Mouse (Mus musculus): ENCODE data around the gene Nrbp1. TPM values are rescaled to one million over a fixed set of nuclear protein-coding genes. Genes with fewer than 3 reads are reported as not detected.
"Not testable (repeated sequence)": the region's sequence is repeated elsewhere in the genome, so short reads cannot be mapped to it uniquely, and the experiment has no call there.

Gene Nrbp1
- total RNA-seq, 2 experiments from 2014 or later, result 65.6 to 99.5 TPM

- no peak for ATAC-seq (replicated peaks; ENCODE audit: poor library complexity, severe bottlenecking)
These were observed 36.8 kb upstream of the Nrbp1 start for GRCm38 (mm10) chr5:31203866-31204265.

- ATAC-seq (replicated peaks; ENCODE audit: poor library complexity, severe bottlenecking), result no peak
These were observed 36.2 kb upstream of the Nrbp1 start for GRCm38 (mm10) chr5:31204421-31204820.

- not testable (repeated sequence) for ATAC-seq (replicated peaks; ENCODE audit: poor library complexity, severe bottlenecking)
These were observed 24.1 kb upstream of the Nrbp1 start for GRCm38 (mm10) chr5:31216554-31216953.

GRCm38 (mm10) chr5:31218294-31218693 lies 22.4 kb upstream of the Nrbp1 start:
- ATAC-seq (replicated peaks; ENCODE audit: poor library complexity, severe bottlenecking), result no peak

- no peak for ATAC-seq (replicated peaks; ENCODE audit: poor library complexity, severe bottlenecking)
These were observed 21.6 kb upstream of the Nrbp1 start for GRCm38 (mm10) chr5:31219070-31219469.

DNA sequence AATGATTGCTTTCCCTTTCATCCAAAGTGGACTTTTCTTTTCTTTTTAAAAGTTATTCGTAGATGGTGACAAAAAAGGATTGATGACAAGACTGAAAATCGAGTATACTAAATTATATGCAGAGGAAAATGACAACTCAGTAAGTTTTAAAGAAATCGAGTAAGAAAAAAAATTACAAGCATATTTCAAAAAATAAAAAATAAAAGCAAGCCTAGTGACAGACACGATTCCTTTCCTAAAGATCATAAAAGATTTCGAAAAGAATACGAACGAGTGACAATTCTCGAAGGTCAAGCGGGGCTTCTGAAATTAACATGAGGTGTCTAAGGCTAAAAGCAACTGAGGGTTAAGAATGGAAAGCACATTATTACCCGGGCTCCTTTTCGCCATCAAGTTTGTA lies 21.2 kb upstream of the Nrbp1 start:
- ATAC-seq (replicated peaks; ENCODE audit: poor library complexity, severe bottlenecking), result no peak

DNA sequence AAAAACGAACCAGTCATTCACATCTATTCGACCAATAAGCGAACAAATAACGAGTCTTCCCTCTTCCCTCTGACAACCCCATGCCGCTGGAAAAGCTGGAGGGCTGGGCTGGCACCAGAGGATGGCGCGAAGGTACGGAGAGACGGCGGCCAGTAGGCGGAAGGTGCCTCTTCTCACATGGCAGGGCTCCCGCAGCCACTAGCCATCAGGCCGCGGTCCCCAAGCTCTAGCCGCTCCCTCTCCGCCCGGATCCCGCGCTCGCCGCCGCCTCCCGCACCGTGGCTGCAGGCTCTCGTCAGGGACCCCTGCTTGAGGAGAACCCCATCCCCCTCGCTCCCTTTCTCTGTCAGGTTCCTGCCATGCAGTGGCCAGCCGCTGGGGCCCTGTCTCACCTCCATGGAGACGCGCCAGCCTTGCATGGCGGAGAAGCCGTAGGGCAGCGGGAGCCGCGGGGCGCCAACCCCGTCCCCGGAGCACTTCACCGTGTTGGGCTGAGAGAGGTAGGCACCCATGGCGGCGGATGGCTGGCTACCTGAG lies 20.7 kb upstream of the Nrbp1 start:
- peak; percentile 33 for ATAC-seq (replicated peaks; ENCODE audit: poor library complexity, severe bottlenecking)

- ATAC-seq (replicated peaks; ENCODE audit: poor library complexity, severe bottlenecking), result peak; percentile 93
These were observed 20.0 kb upstream of the Nrbp1 start, which contains the start of gene Ppm1g for GRCm38 (mm10) chr5:31220448-31221303. Ppm1g (minus strand) TSS chr5:31220687.

- 0 out of 2 replicates have a peak, but pooled peaks have one; percentile 13 for ATAC-seq (replicated peaks; ENCODE audit: poor library complexity, severe bottlenecking)
These were observed 19.2 kb upstream of the Nrbp1 start for GRCm38 (mm10) chr5:31221304-31221945.

- no peak for ATAC-seq (replicated peaks; ENCODE audit: poor library complexity, severe bottlenecking)
These were observed 18.0 kb upstream of the Nrbp1 start for GRCm38 (mm10) chr5:31222696-31223095.

GRCm38 (mm10) chr5:31226641-31227040 lies 14.0 kb upstream of the Nrbp1 start:
- ATAC-seq (replicated peaks; ENCODE audit: poor library complexity, severe bottlenecking), result no peak

- ATAC-seq (replicated peaks; ENCODE audit: poor library complexity, severe bottlenecking), result peak; percentile 4
These were observed 914 bp downstream of the Nrbp1 start for GRCm38 (mm10) chr5:31241522-31242034.

DNA sequence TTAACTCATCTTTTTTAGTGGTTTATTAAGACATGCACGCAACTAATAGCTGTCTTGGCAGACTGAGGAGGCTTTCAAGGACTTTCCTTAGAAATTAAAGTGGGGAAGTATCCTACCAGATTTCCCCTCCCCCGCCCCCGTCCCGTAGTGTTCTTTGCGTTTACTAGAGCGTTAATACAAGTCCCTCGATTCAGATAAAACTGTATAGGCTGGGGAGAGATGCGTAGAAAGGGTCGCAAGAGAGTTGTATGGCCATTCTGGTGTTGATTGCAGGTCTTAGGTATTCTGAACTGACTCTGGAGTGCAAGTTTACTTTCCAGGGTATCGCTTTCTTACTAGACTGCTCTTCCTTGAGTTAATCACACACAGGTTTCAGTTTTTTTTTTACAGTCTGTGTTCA lies 1.5 kb downstream of the Nrbp1 start:
- ATAC-seq (replicated peaks; ENCODE audit: poor library complexity, severe bottlenecking), result no peak

- ATAC-seq (replicated peaks; ENCODE audit: poor library complexity, severe bottlenecking), result no peak
These were observed 10.1 kb downstream of the Nrbp1 start for GRCm38 (mm10) chr5:31250716-31251115.

- 0 out of 2 replicates have a peak, but pooled peaks have one; percentile 6 for ATAC-seq (replicated peaks; ENCODE audit: poor library complexity, severe bottlenecking)
These were observed 11.0 kb downstream of the Nrbp1 start, which contains the start of gene Krtcap3 for GRCm38 (mm10) chr5:31251541-31252101. Krtcap3 (plus strand) TSS chr5:31251691.

- ATAC-seq (replicated peaks; ENCODE audit: poor library complexity, severe bottlenecking), result no peak
These were observed 11.5 kb downstream of the Nrbp1 start for GRCm38 (mm10) chr5:31252151-31252550.

- ATAC-seq (replicated peaks; ENCODE audit: poor library complexity, severe bottlenecking), result no peak
These were observed 12.3 kb downstream of the Nrbp1 start for GRCm38 (mm10) chr5:31252795-31253545.

DNA sequence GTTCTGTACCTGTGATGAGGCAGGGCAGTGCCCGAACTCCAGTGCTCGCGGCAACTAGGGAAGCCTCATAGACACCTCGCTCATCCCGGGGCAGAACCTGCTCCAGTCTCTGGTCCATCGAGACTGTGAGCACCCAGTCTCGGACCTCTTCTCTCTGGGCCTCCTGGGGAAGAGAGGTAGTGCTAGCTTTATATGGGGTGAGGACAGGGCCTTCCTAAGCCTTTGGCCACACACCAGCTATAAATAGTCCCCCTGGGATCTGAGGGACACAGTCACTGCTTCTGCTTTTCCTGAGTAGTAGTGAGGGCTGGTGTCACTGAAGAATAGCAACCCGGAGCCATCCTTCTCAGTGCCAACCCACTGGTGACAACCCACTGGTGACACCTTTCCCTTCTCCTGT lies 13.1 kb downstream of the Nrbp1 start:
- ATAC-seq (replicated peaks; ENCODE audit: poor library complexity, severe bottlenecking), result peak; percentile 39

DNA sequence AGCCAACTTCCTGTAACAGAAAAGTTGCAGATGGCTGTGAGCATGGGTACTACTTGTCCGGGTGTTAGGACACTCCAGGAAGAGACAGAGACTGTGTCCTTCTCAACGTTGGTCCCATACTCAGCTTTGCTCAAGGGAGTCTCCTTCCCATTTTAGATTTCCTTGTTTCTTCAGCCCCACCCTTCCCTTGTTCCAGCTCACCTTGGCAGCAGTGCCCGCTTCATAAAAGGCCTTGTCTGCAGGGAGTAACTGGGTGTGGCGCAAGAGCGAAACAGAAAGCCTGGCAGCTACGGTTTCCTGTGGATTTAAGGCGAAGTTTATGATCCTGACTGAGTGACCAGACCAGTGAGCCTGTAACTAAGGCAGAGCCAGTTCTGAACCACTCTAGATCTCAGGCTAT lies 13.8 kb downstream of the Nrbp1 start:
- peak; percentile 60 for ATAC-seq (replicated peaks; ENCODE audit: poor library complexity, severe bottlenecking)

- ATAC-seq (replicated peaks; ENCODE audit: poor library complexity, severe bottlenecking), result no peak
These were observed 14.2 kb downstream of the Nrbp1 start for GRCm38 (mm10) chr5:31254901-31255300.
